Mouse (Mus musculus) liver, embryonic 14.5 days (tissue): ENCODE measurements around the gene Usp24. TPM values are rescaled to one million over a fixed set of nuclear protein-coding genes. Genes with fewer than 3 reads are reported as not detected.

Source experiments
- ATAC-seq: fragments of 200-750 bp; cut with Nextera tagmentation; 2 replicates; pipeline ENCODE4 v1.8.0; 2017; ENCODE audit warnings: moderate number of reproducible peaks, mild to moderate bottlenecking, moderate library complexity; ENCODE audit not compliant: insufficient read depth
- DNase-seq, 3 experiments: peaks; one replicate each; pipeline ENCODE4 v3.0.0-alpha.2; 2012 to 2013; ENCODE audit warnings: low read depth in 3 of 3, low spot score in 3 of 3
- H3K27ac ChIP-seq: fragments of 300-500 bp; sonication (generic); 2 replicates; pipeline ENCODE4 v1.5.1; 2014; ENCODE audit warnings: moderate library complexity, mild to moderate bottlenecking, control low read depth, inconsistent platforms
- H3K27me3 ChIP-seq: fragments of 300-500 bp; sonication (generic); 2 replicates; pipeline ENCODE4 v1.6.1; 2014; ENCODE audit warnings: mild to moderate bottlenecking, low read length, moderate library complexity; ENCODE audit not compliant: control insufficient read depth, insufficient read depth
- H3K36me3 ChIP-seq: fragments of 300-500 bp; sonication (generic); replicated peaks from 2 replicates; pipeline ENCODE4 v1.6.1; 2014; ENCODE audit warnings: low read depth; ENCODE audit not compliant: control insufficient read depth, insufficient read depth
- H3K4me1 ChIP-seq, 2 experiments: fragments of 200-500 bp in 1 of 2; fragments of 300-500 bp in 1 of 2; sonication (generic) in 1 of 2; replicated peaks; 2 replicates each; pipeline ENCODE4 v1.6.1; 2012 to 2014; ENCODE audit warnings: antibody characterized with exemption in 1 of 2, inconsistent platforms in 1 of 2, low read length in 1 of 2; ENCODE audit not compliant: control insufficient read depth in 2 of 2, insufficient read depth in 2 of 2
- H3K4me2 ChIP-seq: fragments of 300-500 bp; sonication (generic); 2 replicates; pipeline ENCODE4 v1.6.1; 2014; ENCODE audit warnings: low read depth, mild to moderate bottlenecking, control low read depth, moderate library complexity
- H3K4me3 ChIP-seq, 2 experiments: fragments of 200-500 bp in 1 of 2; fragments of 300-500 bp in 1 of 2; sonication (generic) in 1 of 2; 2 replicates each; pipeline ENCODE4 v1.5.1; 2012 to 2014; ENCODE audit warnings: low read depth in 2 of 2, low read length in 2 of 2, mild to moderate bottlenecking in 2 of 2, control low read depth in 1 of 2, inconsistent platforms in 1 of 2, moderate library complexity in 1 of 2; ENCODE audit not compliant: insufficient read depth in 1 of 2
- H3K9ac ChIP-seq: fragments of 300-500 bp; sonication (generic); replicated peaks from 2 replicates; pipeline ENCODE4 v1.6.1; 2014; ENCODE audit warnings: mild to moderate bottlenecking, control low read depth, moderate library complexity
- H3K9me3 ChIP-seq: fragments of 300-500 bp; sonication (generic); 2 replicates; pipeline ENCODE4 v1.6.1; 2016; ENCODE audit warnings: low read length, mixed read lengths; ENCODE audit not compliant: control insufficient read depth
- CTCF ChIP-seq: IDR thresholded peaks from 2 replicates; pipeline ENCODE4 v1.5.1; 2016; ENCODE audit warnings: antibody characterized with exemption, low read depth, control low read depth
- EP300 ChIP-seq: IDR thresholded peaks from 2 replicates; pipeline ENCODE4 v1.6.1; 2016; ENCODE audit warnings: antibody characterized with exemption, low read depth
- WGBS: fragments of 180-500 bp; shearing (Covaris S2); extraction: QIAGEN DNeasy Blood & Tissue Kit; methylation state at CpG from one replicate; pipeline ENCODE4 v1.1.7; 2014; ENCODE audit not compliant: insufficient replicate concordance; 5-methylcytosine and 5-hydroxymethylcytosine counted together
- polyA plus RNA-seq, 2 experiments: library from polyadenylated mRNA; depleted of rRNA in 1 of 2; stranded (reverse) in 1 of 2; unstranded in 1 of 2; fragments of >200 nt; fragmentation: Nextera tagmentation in 1 of 2; extraction: Ambion mirVana in 1 of 2; gene quantifications; 2 replicates each; pipeline versions ENCODE4 v1.2.1 to v1.2.3; 2012 to 2014

Gene Usp24
- polyA plus RNA-seq, 2 experiments, result 6.4 to 6.8 TPM

- Histone ChIP-seq H3K4me1 (peaks cover 17 to 24% of the 10 kb centered on the region in 2 experiments), H3K9ac (no peak overlapping the region), H3K4me3 (no peak overlapping the region), H3K9me3 (no peaks in the 10 kb centered on the region), H3K36me3 (no peaks in the 10 kb centered on the region), H3K4me2 (no peak overlapping the region), H3K27ac (no peak overlapping the region), H3K27me3 (no peaks in the 10 kb centered on the region)
- DNase-seq (no peak), ATAC-seq (no peak)
- TF ChIP-seq CTCF, result no peak
- TF ChIP-seq EP300, result no peak
- WGBS, result 75% methylated on average over 8 of the region's 8 CpGs
Observed at GRCm38 (mm10) chr4:106313070-106313469, 2.9 kb upstream of the Usp24 start.

DNA sequence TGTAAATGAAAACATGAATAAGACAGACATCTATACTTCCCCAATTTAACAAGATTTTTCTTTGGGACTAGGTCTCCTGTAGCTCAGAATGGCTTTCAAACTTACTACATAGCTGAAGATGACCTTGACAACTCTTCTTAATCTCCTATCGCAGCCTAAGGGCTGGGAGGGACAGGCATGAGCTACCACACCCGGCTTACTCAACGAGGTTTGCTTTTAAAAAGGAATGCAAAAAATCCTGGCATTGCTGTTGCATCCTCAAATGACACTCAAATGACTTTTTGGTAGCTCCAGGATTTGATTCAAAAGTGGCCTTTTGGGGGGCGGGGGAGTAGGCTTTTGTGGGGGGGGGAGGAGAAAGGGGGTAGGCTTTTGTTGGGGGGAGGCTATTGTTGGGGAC, 2.1 kb upstream of the Usp24 start:
- H3K27me3 ChIP-seq, result no peaks in the 10 kb centered on the region
- H3K9ac ChIP-seq, result no peak overlapping the region; the same call in 1 of the 2 replicates
- no peaks in the 10 kb centered on the region for H3K36me3 ChIP-seq
- H3K4me1 ChIP-seq, result peaks cover 25 to 30% of the 10 kb centered on the region in 2 experiments
- peak overlapping the region; percentile 1; the same call in 1 of the 2 replicates for H3K27ac ChIP-seq
- TF ChIP-seq EP300, result no peak
- TF ChIP-seq CTCF, result no peak
- DNase-seq, result no peak
- H3K4me2 ChIP-seq, result peak overlapping the region; percentile 30
- 16% methylated on average over 4 of the region's 4 CpGs for WGBS
- ATAC-seq, result no peak
- H3K9me3 ChIP-seq, result no peaks in the 10 kb centered on the region
- no peak overlapping the region for H3K4me3 ChIP-seq

DNA sequence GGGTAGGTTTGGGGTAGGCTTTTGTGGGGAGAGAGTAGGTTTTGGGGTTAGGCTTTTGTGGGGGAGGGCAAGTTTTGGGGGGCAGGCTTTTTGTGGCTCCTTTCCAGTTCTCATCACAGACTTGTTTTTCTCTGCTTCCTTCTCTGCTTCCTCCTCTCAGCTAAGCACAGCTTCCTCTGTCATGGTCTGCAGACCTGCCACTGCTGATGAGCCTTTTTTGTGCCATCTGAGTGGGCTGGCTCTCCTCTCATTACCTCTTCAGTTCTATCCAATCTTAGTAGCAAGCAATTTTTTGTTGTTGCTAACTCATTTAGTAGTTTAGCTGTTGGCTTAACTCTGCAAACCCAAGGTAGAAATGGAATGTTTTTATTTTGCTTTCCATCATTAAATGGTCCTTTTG, 1.7 kb upstream of the Usp24 start:
- no peak overlapping the region; the same call in none of the 2 replicates for H3K9ac ChIP-seq
- ATAC-seq, result no peak
- H3K27ac ChIP-seq, result 0 out of 2 replicates have a peak overlapping the region, but pooled peaks have one; percentile 1
- no peak for DNase-seq
- no peak overlapping the region for H3K4me3 ChIP-seq
- H3K36me3 ChIP-seq, result no peaks in the 10 kb centered on the region
- H3K4me1 ChIP-seq, result peaks cover 25 to 33% of the 10 kb centered on the region in 2 experiments
- no peaks in the 10 kb centered on the region for H3K27me3 ChIP-seq
- H3K9me3 ChIP-seq, result no peaks in the 10 kb centered on the region
- no peak for TF ChIP-seq CTCF
- no peak for TF ChIP-seq EP300
- H3K4me2 ChIP-seq, result peak overlapping the region; percentile 30

DNA sequence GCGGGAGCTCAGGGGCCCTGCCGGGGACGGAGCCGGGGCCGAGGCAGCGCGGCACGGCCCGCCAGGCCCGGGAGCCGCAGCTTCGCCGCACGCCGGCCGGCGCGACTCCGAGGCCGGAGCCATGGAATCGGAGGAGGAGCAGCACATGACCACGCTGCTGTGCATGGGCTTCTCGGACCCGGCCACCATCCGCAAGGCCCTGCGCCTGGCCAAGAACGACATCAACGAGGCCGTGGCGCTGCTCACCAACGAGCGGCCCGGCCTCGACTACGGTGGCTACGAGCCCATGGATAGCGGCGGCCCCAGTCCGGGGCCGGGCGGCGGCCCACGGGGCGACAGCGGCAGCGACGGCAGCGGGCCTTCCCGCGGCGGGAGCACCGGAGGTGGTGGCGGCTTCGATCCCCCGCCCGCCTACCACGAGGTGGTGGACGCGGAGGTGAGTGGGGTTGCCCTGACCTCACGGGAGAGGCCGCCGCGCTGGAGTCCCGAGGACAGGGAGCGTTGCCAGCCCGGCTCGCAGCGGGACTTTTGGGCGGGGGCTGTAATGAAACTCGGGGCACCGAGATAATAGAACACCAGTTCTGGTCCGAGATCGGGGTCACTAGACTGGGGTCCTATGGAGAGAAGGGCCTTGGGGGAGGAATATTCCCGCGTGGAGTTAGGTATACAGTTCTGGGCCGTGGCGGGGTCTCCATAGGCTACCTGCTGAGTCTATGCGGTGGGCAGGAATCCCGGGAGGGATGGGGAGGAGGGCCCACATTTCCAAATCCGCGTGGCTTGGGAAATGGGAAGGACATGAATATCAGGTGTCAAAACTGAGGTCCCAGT, 552 bp downstream of the Usp24 start:
- DNase-seq (no peak), ATAC-seq (peak; percentile 66)
- no peaks in the 10 kb centered on the region for H3K36me3 ChIP-seq
- peak overlapping the region; percentile 98 for H3K4me2 ChIP-seq
- peak overlapping the region; percentile 90 for H3K9ac ChIP-seq
- WGBS, result under 1% methylated on average over 81 of the region's 81 CpGs
- H3K9me3 ChIP-seq, result no peaks in the 10 kb centered on the region
- peak overlapping the region; percentile 84 for H3K27ac ChIP-seq
- H3K27me3 ChIP-seq, result no peaks in the 10 kb centered on the region
- peak overlapping the region; percentile 80 to 88 for H3K4me3 ChIP-seq
- peaks cover 25 to 33% of the 10 kb centered on the region in 2 experiments for H3K4me1 ChIP-seq
- TF ChIP-seq CTCF (no peak), EP300 (no peak)

GRCm38 (mm10) chr4:106317179-106318055, 1.4 kb downstream of the Usp24 start:
- Histone ChIP-seq H3K9ac (peak overlapping the region; percentile 90), H3K27ac (peak overlapping the region; percentile 84), H3K27me3 (no peaks in the 10 kb centered on the region), H3K36me3 (no peaks in the 10 kb centered on the region), H3K4me1 (peaks cover 25 to 35% of the 10 kb centered on the region in 2 experiments), H3K4me3 (peak overlapping the region; percentile 80 to 88), H3K9me3 (no peaks in the 10 kb centered on the region), H3K4me2 (peak overlapping the region; percentile 98)
- ATAC-seq (peak; percentile 15; the same call in 1 of the 2 replicates), DNase-seq (no peak)
- no peak for TF ChIP-seq EP300
- WGBS, result 9% methylated on average over 19 of the region's 19 CpGs
